ENCODE assay signal across 24 mouse cellular contexts in the genomic region with DNA sequence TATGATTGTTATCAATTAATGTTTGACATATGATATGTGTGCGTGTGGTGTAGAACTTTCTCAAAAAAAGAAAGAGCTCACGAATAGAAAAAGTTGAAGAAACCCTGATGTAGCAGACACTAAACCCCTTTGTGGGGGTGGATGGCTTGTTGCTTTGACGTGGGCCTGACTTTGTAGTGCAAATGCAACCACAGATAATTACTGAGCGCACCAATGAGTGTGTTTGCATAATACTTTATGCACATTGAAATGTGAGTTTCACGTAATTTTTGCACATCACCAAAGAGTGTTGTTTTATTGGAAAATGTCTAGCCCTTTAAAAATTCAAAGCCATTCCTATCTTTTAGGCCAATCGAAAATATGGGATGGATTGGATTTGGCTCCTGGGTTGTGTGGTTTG.
"Had no signal": no experiment of that assay in that cellular context is flagged by ENCODE, and none has a peak within 500 bp of the region (broad histone marks: within the 10 kb centered on the region; RNA-seq: fewer than 3 reads in every experiment).

No protein-coding gene starts in this region.

- H3K9ac ChIP-seq: limb, embryonic 13.5 days; liver, embryonic 12.5 days; liver, embryonic 15.5 days; lung, embryonic 15.5 days; midbrain, embryonic 15.5 days; neural tube, embryonic 12.5 days; neural tube, embryonic 15.5 days had no signal

- H3K4me3 ChIP-seq: limb, embryonic 10.5 days; limb, embryonic 13.5 days; liver, embryonic 12.5 days; liver, embryonic 15.5 days; lung, embryonic 15.5 days; megakaryocyte, embryonic 14.5 days; midbrain, embryonic 10.5 days; midbrain, embryonic 15.5 days; neural tube, embryonic 12.5 days; neural tube, embryonic 15.5 days had no signal

- H3K36me3 ChIP-seq: limb, embryonic 10.5 days; limb, embryonic 13.5 days; liver, embryonic 12.5 days; liver, embryonic 15.5 days; lung, embryonic 15.5 days; midbrain, embryonic 10.5 days; midbrain, embryonic 15.5 days; neural tube, embryonic 12.5 days; neural tube, embryonic 15.5 days had no signal

- H3K27ac ChIP-seq: limb, embryonic 10.5 days; limb, embryonic 13.5 days; liver, embryonic 12.5 days; liver, embryonic 15.5 days; lung, embryonic 15.5 days; midbrain, embryonic 10.5 days; midbrain, embryonic 15.5 days; neural tube, embryonic 12.5 days; neural tube, embryonic 15.5 days; stomach, postnatal 0 days had no signal

- H3K4me1 ChIP-seq: liver, embryonic 15.5 days; lung, embryonic 15.5 days had no signal

- H3K4me2 ChIP-seq: limb, embryonic 13.5 days; liver, embryonic 12.5 days; liver, embryonic 15.5 days; lung, embryonic 15.5 days; midbrain, embryonic 15.5 days; neural tube, embryonic 12.5 days; neural tube, embryonic 15.5 days had no signal

- H3K27me3 ChIP-seq: limb, embryonic 13.5 days; liver, embryonic 12.5 days; liver, embryonic 15.5 days; lung, embryonic 15.5 days; megakaryocyte, embryonic 14.5 days; midbrain, embryonic 15.5 days; neural tube, embryonic 12.5 days; neural tube, embryonic 15.5 days had no signal

- H3K9me3 ChIP-seq: limb, embryonic 10.5 days; limb, embryonic 13.5 days; liver, embryonic 12.5 days; liver, embryonic 15.5 days; lung, embryonic 15.5 days; midbrain, embryonic 10.5 days; midbrain, embryonic 15.5 days; neural tube, embryonic 12.5 days; neural tube, embryonic 15.5 days had no signal

- DNase-seq: kidney, adult 11 months; kidney, adult 8-10 months; kidney, postnatal 14 days; liver; lung, adult 18-20 months; lung, postnatal 10 days; lung, postnatal 36 days; right cerebral cortex, adult 18-20 months; right cerebral cortex, postnatal 14 days; right cerebral cortex, postnatal 4 days; spleen, adult 18-20 months; thymus, adult 2 months; thymus, postnatal 14 days had no signal

- ATAC-seq: liver, embryonic 12.5 days; midbrain, embryonic 15.5 days had no signal
